Mouse (Mus musculus): ENCODE measurements around the gene H1f0. TPM values are rescaled to one million over a fixed set of nuclear protein-coding genes. Genes with fewer than 3 reads are reported as not detected.

Gene H1f0
- polyA plus RNA-seq (2012; rRNA removed), result 248 and 259 TPM in 2 replicates

DNA sequence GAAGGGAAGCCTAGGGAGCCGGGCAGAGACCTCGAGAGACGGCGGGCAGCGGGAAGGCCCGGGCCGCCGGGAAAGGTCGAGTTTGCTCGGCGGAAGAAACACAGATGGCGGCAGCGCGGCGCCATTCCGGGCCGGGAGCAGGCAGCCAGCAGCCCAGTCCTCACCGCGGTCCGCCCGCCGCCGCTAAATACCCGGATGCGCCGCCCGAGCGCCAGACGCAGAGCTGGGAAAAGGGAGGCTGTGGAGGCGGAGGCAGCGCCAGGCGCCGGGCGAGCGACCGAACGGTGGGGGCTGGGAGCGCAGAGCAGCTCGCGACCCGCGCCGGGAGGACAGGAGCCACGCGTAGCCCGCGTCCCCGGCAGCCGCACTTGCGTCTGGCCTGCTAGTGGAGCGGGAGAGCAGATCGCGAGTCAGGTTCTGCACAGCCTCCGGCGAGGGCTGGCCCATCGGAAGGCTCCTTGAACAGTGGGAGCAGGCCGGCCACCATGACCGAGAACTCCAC lies at the start of gene H1f0:
Gene H1f0, plus strand, starts transcription at position 214 of the 502 bp plus-strand sequence.

DNA sequence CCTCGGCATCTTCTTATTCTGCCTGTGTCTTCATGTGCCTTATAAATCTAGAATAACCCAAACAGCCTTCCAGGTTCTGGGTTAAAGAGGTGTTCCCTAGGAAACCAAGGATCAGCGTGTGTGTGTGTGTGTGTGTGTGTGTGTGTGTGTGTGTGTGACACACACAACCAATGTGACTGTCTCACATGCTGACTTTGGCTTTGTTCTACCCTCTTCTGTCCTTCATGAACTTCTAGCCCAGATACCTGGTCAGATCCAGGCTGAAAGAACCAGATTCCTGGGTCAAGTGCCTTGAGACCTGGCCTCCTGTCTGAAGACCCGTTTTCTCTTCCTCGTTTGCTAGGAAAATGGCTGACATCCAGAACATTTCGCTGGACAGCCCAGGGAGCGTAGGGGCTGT lies 13.3 kb downstream of the H1f0 start, which contains the start of gene Galr3:
Gene Galr3, plus strand, starts transcription at position 301 of the 400 bp plus-strand sequence.

DNA sequence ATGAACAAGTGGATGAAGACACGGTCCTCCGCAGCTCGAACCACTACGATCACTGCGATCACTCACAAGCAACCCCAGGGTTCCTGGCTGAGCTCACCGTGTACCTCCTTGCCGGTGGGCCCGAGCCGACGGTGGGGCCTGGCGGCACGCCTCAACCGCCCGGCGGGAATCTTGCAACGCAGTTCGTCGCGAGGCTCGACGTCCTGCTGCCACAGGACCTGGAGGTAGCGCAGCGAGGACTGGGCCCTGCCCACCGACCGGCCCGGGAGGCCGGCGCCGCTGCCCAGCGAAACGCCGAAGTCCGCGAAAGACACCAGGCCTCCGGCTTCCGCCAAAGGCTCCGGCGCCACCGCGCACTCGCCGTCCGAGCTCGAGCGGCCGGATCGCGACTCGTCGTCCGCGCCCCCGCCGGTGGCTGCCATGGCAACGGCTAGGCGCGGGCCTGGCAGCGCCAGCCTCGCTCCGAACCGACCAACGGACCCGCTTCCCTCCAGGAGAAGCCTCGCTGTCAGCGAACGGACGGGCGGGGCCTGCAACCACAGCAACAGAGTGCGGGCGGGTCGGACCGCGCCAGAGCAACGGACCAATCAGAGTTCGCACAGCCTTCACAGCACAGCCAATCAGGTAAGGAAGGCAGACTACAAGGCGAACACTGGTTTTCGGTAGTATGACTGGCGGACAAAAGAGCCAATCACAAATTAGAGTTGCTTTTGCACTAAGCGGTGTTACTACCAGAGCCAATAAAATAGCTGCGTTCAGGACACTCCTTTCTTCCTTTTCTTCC lies 34.3 kb downstream of the H1f0 start, which contains the start of gene Ankrd54:
Gene Ankrd54, minus strand, starts transcription at position 518 of the 784 bp plus-strand sequence.

DNA sequence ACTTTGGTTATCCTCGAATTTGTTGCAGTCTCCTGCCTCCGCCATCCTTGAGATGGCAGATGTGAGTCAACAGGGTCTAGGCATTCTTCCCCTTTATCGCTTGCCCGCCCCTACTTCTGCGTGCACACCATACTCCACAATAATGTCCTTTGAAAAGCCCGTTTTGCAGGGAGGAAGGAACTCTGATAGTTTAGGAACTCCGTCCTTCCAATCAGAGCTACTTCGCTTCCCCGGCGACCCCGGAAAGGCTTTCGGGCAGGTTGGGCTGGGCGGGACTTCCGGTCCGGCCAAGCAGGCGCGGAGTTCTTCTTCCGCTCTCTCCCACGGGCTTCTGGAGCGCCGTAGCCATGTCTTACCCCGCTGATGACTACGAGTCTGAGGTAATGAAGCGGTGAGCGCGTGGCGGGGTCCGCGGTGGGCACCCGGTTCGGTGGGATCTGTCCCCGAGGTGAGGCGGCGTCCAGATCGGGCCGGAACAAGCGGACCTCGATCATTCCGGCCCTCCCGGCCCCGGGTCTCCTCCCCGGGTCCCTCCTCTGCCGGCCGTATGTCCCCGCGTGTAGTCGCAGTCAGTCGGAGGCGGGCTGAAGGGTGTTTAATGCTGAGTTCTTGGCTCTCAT lies 46.8 kb downstream of the H1f0 start, which contains the start of gene Eif3l:
Gene Eif3l, plus strand, starts transcription at position 267 of the 620 bp plus-strand sequence.

Other genes starting within 250 kb of the H1f0 start
- 45.0 and 60.9 TPM in 2 replicates for gene Card10, start 225.4 kb upstream of the H1f0 start, polyA plus RNA-seq (2012; rRNA removed)
- 54.3 and 54.8 TPM in 2 replicates for gene Cdc42ep1, start 185.8 kb upstream of the H1f0 start, polyA plus RNA-seq (2012; rRNA removed)
- gene Lgals2, start 172.9 kb upstream of the H1f0 start, polyA plus RNA-seq (2012; rRNA removed), result 1.9 and 6.0 TPM in 2 replicates
- gene Gga1, start 151.3 kb upstream of the H1f0 start, polyA plus RNA-seq (2012; rRNA removed), result 109 and 116 TPM in 2 replicates
- 0.06 TPM in 1 of 2 replicates, not detected in the other for gene Gm49510, start 128.8 kb upstream of the H1f0 start, polyA plus RNA-seq (2012; rRNA removed)
- 42.6 and 48.1 TPM in 2 replicates for gene Sh3bp1, start 128.7 kb upstream of the H1f0 start, polyA plus RNA-seq (2012; rRNA removed)
- 5.3 and 6.6 TPM in 2 replicates for gene Pdxp, start 114.5 kb upstream of the H1f0 start, polyA plus RNA-seq (2012; rRNA removed)
- gene Lgals1, start 101.7 kb upstream of the H1f0 start, polyA plus RNA-seq (2012; rRNA removed), result 219 and 244 TPM in 2 replicates
- gene Nol12, start 93.5 kb upstream of the H1f0 start, polyA plus RNA-seq (2012; rRNA removed), result 15.3 and 19.0 TPM in 2 replicates
- 68.7 and 72.3 TPM in 2 replicates for gene Triobp, start 80.7 kb upstream of the H1f0 start, polyA plus RNA-seq (2012; rRNA removed)
- gene Galr3, start 13.4 kb downstream of the H1f0 start, polyA plus RNA-seq (2012; rRNA removed), result 1.4 and 1.6 TPM in 2 replicates
- gene Ankrd54, start 34.4 kb downstream of the H1f0 start, polyA plus RNA-seq (2012; rRNA removed), result 64.5 and 65.7 TPM in 2 replicates
- gene Eif3l, start 46.7 kb downstream of the H1f0 start, polyA plus RNA-seq (2012; rRNA removed), result 132 and 153 TPM in 2 replicates
- gene Micall1, start 80.4 kb downstream of the H1f0 start, polyA plus RNA-seq (2012; rRNA removed), result 22.2 and 23.4 TPM in 2 replicates
- 44.7 and 62.6 TPM in 2 replicates for gene Polr2f, start 112.6 kb downstream of the H1f0 start, polyA plus RNA-seq (2012; rRNA removed)
- gene 1700088E04Rik, start 112.8 kb downstream of the H1f0 start, polyA plus RNA-seq (2012; rRNA removed), result 2.0 and 4.5 TPM in 2 replicates
- gene Sox10, start 136.8 kb downstream of the H1f0 start, polyA plus RNA-seq (2012; rRNA removed), result 9.8 and 10.4 TPM in 2 replicates
- gene Pick1, start 200.7 kb downstream of the H1f0 start, polyA plus RNA-seq (2012; rRNA removed), result 48.6 and 52.6 TPM in 2 replicates
- gene Gm49486, start 200.9 kb downstream of the H1f0 start, polyA plus RNA-seq (2012; rRNA removed), result not detected in 2 replicates
- gene Slc16a8, start 226.3 kb downstream of the H1f0 start, polyA plus RNA-seq (2012; rRNA removed), result 0.44 and 1.8 TPM in 2 replicates